Mouse (Mus musculus) midbrain, embryonic 16.5 days (tissue): ENCODE results near the gene A630073D07Rik. TPM values are rescaled to one million over a fixed set of nuclear protein-coding genes. Genes with fewer than 3 reads are reported as not detected.
"Not testable (repeated sequence)": the region's sequence is repeated elsewhere in the genome, so short reads cannot be mapped to it uniquely, and the experiment has no call there.

ENCODE experiments used
- ATAC-seq: fragments of 200-750 bp; cut with Nextera tagmentation; 2 replicates; pipeline ENCODE4 v1.8.0; 2017; ENCODE audit warnings: moderate TSS enrichment
- H3K27ac ChIP-seq: fragments of 300-500 bp; sonication (generic); 2 replicates; pipeline ENCODE4 v1.5.1; 2014; ENCODE audit warnings: mild to moderate bottlenecking, low read length, mixed read lengths
- H3K27me3 ChIP-seq: fragments of 300-500 bp; sonication (generic); 2 replicates; pipeline ENCODE4 v1.6.1; 2014; ENCODE audit warnings: low read depth, low read length, mixed read lengths; ENCODE audit not compliant: control insufficient read depth, insufficient read depth
- H3K36me3 ChIP-seq: fragments of 300-500 bp; sonication (generic); 2 replicates; pipeline ENCODE4 v1.6.1; 2014; ENCODE audit warnings: mild to moderate bottlenecking, low read length, moderate library complexity, mixed read lengths; ENCODE audit not compliant: control insufficient read depth, insufficient read depth
- H3K4me1 ChIP-seq: fragments of 300-500 bp; sonication (generic); 2 replicates; pipeline ENCODE4 v1.6.1; 2014; ENCODE audit warnings: mild to moderate bottlenecking, low read length, mixed read lengths; ENCODE audit not compliant: control insufficient read depth, insufficient read depth
- H3K4me2 ChIP-seq: fragments of 300-500 bp; sonication (generic); 2 replicates; pipeline ENCODE4 v1.6.1; 2014; ENCODE audit warnings: mild to moderate bottlenecking, low read length, mixed read lengths
- H3K4me3 ChIP-seq: fragments of 300-500 bp; sonication (generic); 2 replicates; pipeline ENCODE4 v1.5.1; 2014; ENCODE audit warnings: low read depth, mild to moderate bottlenecking, low read length, moderate library complexity, mixed read lengths
- H3K9ac ChIP-seq: fragments of 300-500 bp; sonication (generic); 2 replicates; pipeline ENCODE4 v1.6.1; 2014; ENCODE audit warnings: low read depth, low read length, mixed read lengths
- H3K9me3 ChIP-seq: fragments of 300-500 bp; sonication (generic); replicated peaks from 2 replicates; pipeline ENCODE4 v1.6.1; 2014; ENCODE audit warnings: mild to moderate bottlenecking, low read length, mixed read lengths; ENCODE audit not compliant: control insufficient read depth, poor library complexity, severe bottlenecking
- WGBS: fragments of 180-500 bp; shearing (Covaris S2); extraction: QIAGEN DNeasy Blood & Tissue Kit; methylation state at CpG from one replicate; pipeline ENCODE4 v1.1.7; 2014; 5-methylcytosine and 5-hydroxymethylcytosine counted together
- polyA plus RNA-seq: library from polyadenylated mRNA; unstranded; fragments of >200 nt; fragmentation: Nextera tagmentation; extraction: Ambion mirVana; gene quantifications from 2 replicates; pipeline ENCODE4 v1.2.1, GENCODE M21; 2015

A630073D07Rik gene
- polyA plus RNA-seq = not detected in 2 replicates

DNA sequence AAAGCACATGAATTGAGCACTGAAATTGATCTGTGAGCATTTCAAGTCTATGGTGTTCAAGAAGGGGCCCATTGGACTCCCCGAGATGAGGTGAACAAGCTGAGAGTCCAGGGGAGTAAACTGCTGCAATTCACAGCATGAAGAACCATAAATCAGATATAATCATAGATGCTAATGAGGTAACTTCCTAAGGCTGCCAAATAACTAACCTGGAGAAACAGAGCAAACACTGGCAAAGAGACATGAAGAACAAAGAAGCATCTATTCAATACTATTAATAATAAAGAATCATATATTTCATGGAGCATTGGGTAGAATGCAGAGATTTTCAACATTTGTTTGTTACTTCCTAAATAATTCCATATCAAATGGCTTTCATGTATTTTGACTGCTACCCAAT, at the start of gene A630073D07Rik:
TSS of gene A630073D07Rik (minus strand) at position 101 of the 400 bp plus-strand sequence.
- no peak within 1 kb of the TSS for H3K4me2 ChIP-seq
- WGBS = 88% methylated on average over 1 of the region's 1 CpGs
- H3K4me3 ChIP-seq = no peak within 1 kb of the TSS
- H3K27ac ChIP-seq = no peak within 1 kb of the TSS
- no peak for ATAC-seq
- H3K9ac ChIP-seq = no peak within 1 kb of the TSS
- H3K4me1 ChIP-seq = no peaks in the 10 kb centered on the region
- H3K9me3 ChIP-seq = no peaks in the 10 kb centered on the region
- no peaks in the 10 kb centered on the region for H3K36me3 ChIP-seq
- no peaks in the 10 kb centered on the region for H3K27me3 ChIP-seq

DNA sequence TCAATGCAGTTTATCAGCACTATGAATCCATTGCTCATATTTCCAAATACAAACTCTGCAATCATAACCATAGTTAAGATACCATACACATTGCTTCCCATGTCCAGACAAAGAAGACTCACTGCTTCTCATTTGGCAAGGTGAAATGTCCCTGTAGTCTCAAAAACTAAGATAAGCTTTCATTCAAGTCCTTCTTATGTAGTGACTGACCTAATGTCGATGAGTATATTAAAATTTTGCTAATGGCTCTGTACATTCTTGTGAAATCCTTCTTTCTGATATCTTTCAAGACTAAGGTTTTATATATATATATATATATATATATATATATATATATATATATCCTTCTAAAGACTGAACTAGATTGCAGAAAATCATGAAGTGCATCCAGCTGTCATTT, 49.6 kb upstream of the A630073D07Rik start, which contains the start of gene Tas2r121:
TSS of gene Tas2r121 (minus strand) at position 101 of the 400 bp plus-strand sequence.
- H3K4me2 ChIP-seq = no peak within 1 kb of the TSS
- no peak for ATAC-seq
- no peak within 1 kb of the TSS for H3K4me3 ChIP-seq
- no peaks in the 10 kb centered on the region for H3K27me3 ChIP-seq
- no peaks in the 10 kb centered on the region for H3K4me1 ChIP-seq
- H3K36me3 ChIP-seq = no peaks in the 10 kb centered on the region
- no peak within 1 kb of the TSS for H3K9ac ChIP-seq
- H3K27ac ChIP-seq = no peak within 1 kb of the TSS
- 73% methylated on average over 1 of the region's 1 CpGs for WGBS
- no peaks in the 10 kb centered on the region for H3K9me3 ChIP-seq

DNA sequence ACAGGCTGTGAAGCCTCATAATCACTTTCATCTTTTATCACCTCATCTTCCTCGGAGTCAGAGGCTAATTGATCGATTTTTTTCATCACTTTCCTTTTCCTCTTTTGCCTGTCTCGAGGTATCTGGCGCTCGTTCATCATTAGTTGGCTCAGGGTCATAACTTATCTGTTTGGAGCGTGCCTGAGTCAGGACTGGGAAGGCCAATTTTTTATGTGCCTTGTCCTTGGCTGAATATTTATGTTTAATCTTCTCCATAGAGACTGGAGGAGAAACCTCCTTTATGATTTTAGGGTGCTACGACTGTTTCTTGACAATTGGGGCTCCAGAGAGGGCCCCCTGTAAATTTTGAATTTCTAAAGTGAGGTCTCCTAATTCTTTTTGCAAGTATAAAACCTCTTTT, 40.3 kb upstream of the A630073D07Rik start:
- not testable (repeated sequence) for ATAC-seq, H3K9me3 ChIP-seq, H3K36me3 ChIP-seq, H3K4me1 ChIP-seq, H3K4me3 ChIP-seq, H3K9ac ChIP-seq, H3K4me2 ChIP-seq, H3K27me3 ChIP-seq, H3K27ac ChIP-seq
- WGBS = 86% methylated on average over 7 of the region's 7 CpGs

DNA sequence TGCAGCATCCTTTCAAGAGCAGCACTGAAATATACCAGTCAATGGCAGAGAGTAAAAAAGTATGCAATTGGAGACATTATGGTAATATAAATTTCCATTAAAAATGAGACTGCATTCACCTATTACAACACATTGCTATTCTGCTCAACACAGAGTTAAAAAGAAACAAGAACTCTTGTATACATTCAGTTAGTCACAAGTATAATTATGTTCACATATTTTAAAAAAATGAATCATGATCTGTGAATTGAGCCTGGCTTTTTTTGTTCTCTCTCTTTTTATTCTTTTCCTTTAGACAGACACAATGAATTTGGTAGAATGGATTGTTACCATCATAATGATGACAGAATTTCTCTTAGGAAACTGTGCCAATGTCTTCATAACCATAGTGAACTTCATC, 5.3 kb upstream of the A630073D07Rik start, which contains the start of gene Tas2r120:
TSS of gene Tas2r120 (plus strand) at position 301 of the 400 bp plus-strand sequence.
- H3K27me3 ChIP-seq = no peaks in the 10 kb centered on the region
- H3K4me2 ChIP-seq = no peak within 1 kb of the TSS
- no peaks in the 10 kb centered on the region for H3K9me3 ChIP-seq
- no peaks in the 10 kb centered on the region for H3K4me1 ChIP-seq
- no peak within 1 kb of the TSS for H3K27ac ChIP-seq
- H3K36me3 ChIP-seq = no peaks in the 10 kb centered on the region
- ATAC-seq = no peak
- no peak within 1 kb of the TSS for H3K4me3 ChIP-seq
- no peak within 1 kb of the TSS for H3K9ac ChIP-seq

DNA sequence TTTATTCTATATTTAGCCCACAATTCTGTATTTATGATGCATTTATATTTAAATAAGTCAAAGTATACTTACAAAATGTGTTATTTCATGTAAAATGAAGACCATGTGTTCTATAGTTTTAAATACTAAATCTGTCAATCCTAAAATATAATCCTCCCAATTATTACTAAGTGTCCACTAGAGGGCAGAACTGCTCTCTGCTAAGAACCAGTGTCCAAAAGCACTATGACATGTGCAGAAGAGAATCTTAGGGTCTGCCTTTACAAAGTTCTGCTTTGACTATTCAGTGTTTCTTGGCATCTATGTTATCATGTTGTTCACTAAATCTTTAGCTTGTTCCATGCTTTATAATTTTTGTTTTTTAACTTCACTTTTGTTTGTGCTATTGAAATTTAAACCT, 1.9 kb downstream of the A630073D07Rik start:
- Histone ChIP-seq H3K4me2 (no peak overlapping the region), H3K27ac (no peak overlapping the region), H3K36me3 (no peaks in the 10 kb centered on the region), H3K27me3 (no peaks in the 10 kb centered on the region), H3K4me1 (no peaks in the 10 kb centered on the region), H3K9ac (no peak overlapping the region), H3K4me3 (no peak overlapping the region), H3K9me3 (no peaks in the 10 kb centered on the region)
- ATAC-seq = no peak

DNA sequence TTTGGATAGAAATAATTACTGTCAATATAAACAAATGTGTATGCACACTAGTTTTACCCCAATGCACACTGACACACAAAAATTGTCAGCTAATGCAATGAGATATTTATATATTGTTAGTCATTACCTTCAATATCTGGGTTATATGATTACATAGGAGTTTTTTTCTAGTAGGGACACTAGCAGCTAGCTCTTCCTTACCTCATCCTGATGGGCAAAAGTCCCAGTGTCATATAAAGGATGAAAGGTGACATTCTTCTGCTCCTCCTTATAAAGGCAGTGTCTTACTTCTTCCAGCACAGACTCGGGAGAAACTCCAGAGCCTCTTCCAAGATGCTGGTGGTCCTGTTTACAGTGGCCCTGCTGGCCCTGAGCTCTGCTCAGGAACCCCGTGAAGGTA, 55.7 kb downstream of the A630073D07Rik start, which contains the start of gene Prp2:
TSS of gene Prp2 (plus strand) at position 301 of the 400 bp plus-strand sequence.
- not testable (repeated sequence) for H3K4me1 ChIP-seq, H3K9me3 ChIP-seq, H3K4me3 ChIP-seq, H3K36me3 ChIP-seq, H3K27me3 ChIP-seq, ATAC-seq, H3K4me2 ChIP-seq, H3K27ac ChIP-seq, H3K9ac ChIP-seq
- 67% methylated on average over 2 of the region's 2 CpGs for WGBS

Other genes with a start within 250 kb of the A630073D07Rik start
- not detected in 2 replicates for gene Prh1, start 81.7 kb downstream of the A630073D07Rik start, polyA plus RNA-seq
- gene Prp2, start 55.6 kb downstream of the A630073D07Rik start, polyA plus RNA-seq = not detected in 2 replicates
- not detected in 2 replicates for gene Tas2r120, start 5.4 kb upstream of the A630073D07Rik start, polyA plus RNA-seq
- not detected in 2 replicates for gene Tas2r121, start 49.5 kb upstream of the A630073D07Rik start, polyA plus RNA-seq
- gene Tas2r122, start 60.4 kb upstream of the A630073D07Rik start, polyA plus RNA-seq = not detected in 2 replicates
- not detected in 2 replicates for gene Tas2r115, start 86.5 kb upstream of the A630073D07Rik start, polyA plus RNA-seq
- not detected in 2 replicates for gene Tas2r124, start 103.2 kb upstream of the A630073D07Rik start, polyA plus RNA-seq
- gene Tas2r102, start 110.6 kb upstream of the A630073D07Rik start, polyA plus RNA-seq = not detected in 2 replicates
- gene Tas2r136, start 126.6 kb upstream of the A630073D07Rik start, polyA plus RNA-seq = not detected in 2 replicates
- not detected in 2 replicates for gene Tas2r117, start 151.3 kb upstream of the A630073D07Rik start, polyA plus RNA-seq
- not detected in 2 replicates for gene Tas2r123, start 195.6 kb upstream of the A630073D07Rik start, polyA plus RNA-seq
- not detected in 2 replicates for gene Tas2r116, start 203.9 kb upstream of the A630073D07Rik start, polyA plus RNA-seq
- gene Tas2r110, start 216.5 kb upstream of the A630073D07Rik start, polyA plus RNA-seq = not detected in 2 replicates
- not detected in 2 replicates for gene Tas2r113, start 241.5 kb upstream of the A630073D07Rik start, polyA plus RNA-seq